Mouse (Mus musculus): ENCODE results near the gene Vmn1r27. TPM values are rescaled to one million over a fixed set of nuclear protein-coding genes. Genes with fewer than 3 reads are reported as not detected.

The Vmn1r27 gene
- total RNA-seq (2021): not detected

DNA sequence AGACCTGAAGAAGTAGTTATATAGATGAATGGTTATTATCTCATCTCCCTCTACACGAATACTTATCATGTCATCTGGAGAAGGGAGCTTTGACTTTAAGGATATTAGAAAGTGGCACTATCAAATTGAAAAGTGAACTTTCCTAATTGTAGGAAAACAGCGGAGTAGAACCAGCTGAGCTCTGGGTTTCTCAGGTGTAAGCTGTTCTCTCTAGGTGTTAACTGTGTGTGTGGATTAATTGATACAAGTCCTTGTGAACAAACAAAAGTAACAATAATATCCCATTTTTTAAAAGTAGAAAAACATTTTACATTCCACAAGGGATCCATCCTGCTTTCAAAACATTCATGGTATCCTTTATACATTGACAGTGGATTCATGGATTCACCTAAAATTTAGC is at the start of gene Vmn1r27:
Gene Vmn1r27, minus strand, starts transcription at position 101 of the 400 bp plus-strand sequence.
- no peak for DNase-seq
- intact Hi-C loops (cut with DNase I): loop anchor here (10.0 kb wide), 1 partner anchor 1414 kb away; no protein-coding TSS in a partner anchor

GRCm38 (mm10) chr6:58261737-58262136 is 43.1 kb upstream of the Vmn1r27 start, which contains the start of gene Vmn1r28:
Vmn1r28 (plus strand) TSS chr6:58262037.
- no peak for DNase-seq
- intact Hi-C loops (cut with DNase I): no loop called here

- DNase-seq: no peak
- intact Hi-C loops (cut with DNase I): loop anchor here (10.0 kb wide), 1 partner anchor 1411 kb away; no protein-coding TSS in a partner anchor
Measured at GRCm38 (mm10) chr6:58216119-58216518, 2.5 kb downstream of the Vmn1r27 start.

Other genes with a start within 250 kb of the Vmn1r27 start
- not detected for gene Vmn1r25, start 238.0 kb downstream of the Vmn1r27 start, total RNA-seq (2021)
- not detected for gene Vmn1r26, start 203.7 kb downstream of the Vmn1r27 start, total RNA-seq (2021)
- not detected for gene Vmn1r28, start 43.2 kb upstream of the Vmn1r27 start, total RNA-seq (2021)
- not detected for gene Vmn1r29, start 82.7 kb upstream of the Vmn1r27 start, total RNA-seq (2021)
- not detected for gene Vmn1r30, start 224.6 kb upstream of the Vmn1r27 start, total RNA-seq (2021)

Measured in left cerebral cortex, postnatal 4 days (tissue).